9 mouse cellular contexts compared by ENCODE assay signal in genomic region chr11:117311127-117311800, GRCm38 (mm10).
A peak's percentile ranks its signal among the peaks of the same experiment; 100 is the strongest.
DNase-seq lines count a peak whose midpoint lies in the region; ATAC-seq and TF ChIP-seq lines count a peak whose summit lies in the region.
"Had no signal": no experiment of that assay in that cellular context is flagged by ENCODE, and none has a peak within 500 bp of the region (broad histone marks: within the 10 kb centered on the region; RNA-seq: fewer than 3 reads in every experiment).

No protein-coding gene starts in this region.

- TF ChIP-seq CTCF in lung, embryonic 14.5 days (IDR thresholded peaks at IDR 0.05; ENCODE audit: low read depth), result no peak

- H3K27me3 ChIP-seq in forebrain, embryonic 14.5 days (replicated peaks; ENCODE audit: control insufficient read depth, insufficient read depth, low read length), result no peaks in the 10 kb centered on the region
- no peaks in the 10 kb centered on the region for H3K27me3 ChIP-seq in lung, embryonic 14.5 days (ENCODE audit: insufficient read depth, low read length)

- H3K27ac ChIP-seq in forebrain, embryonic 14.5 days (ENCODE audit: low read depth, low read length), result peak overlapping the region; percentile 68
- H3K27ac ChIP-seq in lung, embryonic 14.5 days (ENCODE audit: low read depth), result peak overlapping the region; percentile 94
- H3K27ac ChIP-seq: macrophage had no signal

- DNase-seq in ovary, adult 18-20 months (ENCODE audit: low spot score), result peak; percentile 68
- no peak for DNase-seq in ovary, postnatal 14 days (ENCODE audit: low spot score)
- peak; percentile 89 for DNase-seq in adrenal gland, postnatal 14 days
- DNase-seq in forebrain, embryonic 14.5 days (ENCODE audit: low spot score), result peak; percentile 77
- DNase-seq in heart, postnatal 4 days, result peak; percentile 89
- DNase-seq in lung, embryonic 14.5 days, result peak; percentile 57
- no peak for DNase-seq in right cerebral cortex, postnatal 36 days (ENCODE audit: low spot score in 2 of 2)

- no peak overlapping the region for H3K9ac ChIP-seq in forebrain, embryonic 14.5 days (ENCODE audit: low read length)
- H3K9ac ChIP-seq in lung, embryonic 14.5 days, result no peak overlapping the region

- H3K4me1 ChIP-seq in forebrain, embryonic 14.5 days (ENCODE audit: control insufficient read depth, insufficient read depth, low read length), result peaks cover 32% of the 10 kb centered on the region
- peaks cover 78% of the 10 kb centered on the region for H3K4me1 ChIP-seq in lung, embryonic 14.5 days (ENCODE audit: insufficient read depth)

- H3K9me3 ChIP-seq in forebrain, embryonic 14.5 days (replicated peaks; ENCODE audit: control insufficient read depth, low read length), result no peaks in the 10 kb centered on the region
- H3K9me3 ChIP-seq in lung, embryonic 14.5 days (ENCODE audit: low read depth, low read length), result no peaks in the 10 kb centered on the region

- no peaks in the 10 kb centered on the region for H3K36me3 ChIP-seq in forebrain, embryonic 14.5 days (ENCODE audit: control insufficient read depth, insufficient read depth, low read length)
- 0 out of 2 replicates have a peak, but pooled peaks cover 3% of the 10 kb centered on the region for H3K36me3 ChIP-seq in lung, embryonic 14.5 days (ENCODE audit: insufficient read depth)

- 43% methylated on average over 15 of the region's 15 CpGs for WGBS in forebrain, embryonic 14.5 days
- 38% methylated on average over 15 of the region's 15 CpGs for WGBS in lung, embryonic 14.5 days

- peak; percentile 63 for ATAC-seq in forebrain, embryonic 14.5 days
- ATAC-seq in lung, embryonic 14.5 days (ENCODE audit: insufficient read depth), result no peak
- no peak for ATAC-seq in megakaryocyte progenitor cell, adult 5-6 weeks (replicated peaks; ENCODE audit: poor library complexity)

- no peak overlapping the region for H3K4me3 ChIP-seq in forebrain, embryonic 14.5 days (ENCODE audit: low read depth, low read length)
- H3K4me3 ChIP-seq in lung, embryonic 14.5 days (ENCODE audit: low read depth, low read length), result no peak overlapping the region

- H3K4me2 ChIP-seq in forebrain, embryonic 14.5 days (ENCODE audit: low read length), result no peak overlapping the region
- H3K4me2 ChIP-seq in lung, embryonic 14.5 days, result peak overlapping the region; percentile 18; the same call in 1 of the 2 replicates

Comparison
In these comparisons a context has a peak if more than half of its experiments do, and no peak if none do; other contexts are left out.
1. DNase-seq: peak in ovary, adult 18-20 months (single experiment), adrenal gland, postnatal 14 days (single experiment), forebrain, embryonic 14.5 days (single experiment), heart, postnatal 4 days (single experiment) and lung, embryonic 14.5 days (single experiment); none in ovary, postnatal 14 days (single experiment) and right cerebral cortex, postnatal 36 days (0 of 2).